Mouse (Mus musculus) CD4-positive naive resting alpha-beta T cell, adult 57 days (primary cell): ENCODE measurements around the gene Gm6040. TPM values are rescaled to one million over a fixed set of nuclear protein-coding genes. Genes with fewer than 3 reads are reported as not detected.

Experiments
- total RNA-seq: library from RNA; stranded (reverse); gene quantifications from one replicate; pipeline ENCODE4 v1.2.4, GENCODE M21; 2023

Gm6040 gene
- not detected for total RNA-seq

DNA sequence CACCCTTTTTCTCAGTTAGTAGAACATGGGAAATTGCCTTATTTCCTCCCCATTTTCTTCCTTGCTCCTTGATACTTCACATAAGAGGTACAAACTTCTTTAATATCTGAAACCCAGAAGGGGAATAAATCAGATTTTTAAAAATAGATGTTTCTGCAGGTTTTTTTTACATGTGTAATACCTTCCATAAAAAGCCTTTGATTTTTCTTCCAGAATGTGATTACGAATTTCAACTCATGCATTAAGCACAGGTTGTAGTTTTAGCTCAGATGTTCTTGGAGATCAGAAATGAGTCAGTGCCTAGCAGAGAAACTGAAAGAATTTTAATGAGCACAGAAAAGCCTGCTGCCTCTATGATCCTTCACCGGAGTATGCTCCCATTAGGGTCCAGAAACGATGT lies at the start of gene Gm6040:
Gm6040 (minus strand) TSS at position 101 of the 400 bp plus-strand sequence.

DNA sequence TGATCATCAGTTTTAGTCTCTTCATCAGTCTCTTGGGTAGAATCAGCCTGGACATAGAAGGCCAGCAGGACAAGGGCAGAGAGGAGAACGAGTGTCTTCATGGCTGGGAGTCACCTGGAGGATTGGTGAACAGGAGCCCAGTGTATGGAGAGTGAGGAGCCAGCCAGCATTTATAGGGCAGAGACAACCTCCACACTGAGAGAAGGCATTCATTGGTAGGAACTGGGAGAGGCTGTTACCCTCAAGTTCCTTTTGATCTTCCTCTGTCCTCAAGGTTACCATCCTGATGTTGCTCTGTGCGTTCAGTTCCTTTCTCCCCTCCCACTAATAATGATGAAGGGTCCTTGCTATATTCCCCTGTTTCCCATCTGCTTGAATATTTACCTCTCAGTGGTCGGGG lies 22.7 kb upstream of the Gm6040 start, which contains the start of gene AY761185:
AY761185 (minus strand) TSS at position 101 of the 400 bp plus-strand sequence.

DNA sequence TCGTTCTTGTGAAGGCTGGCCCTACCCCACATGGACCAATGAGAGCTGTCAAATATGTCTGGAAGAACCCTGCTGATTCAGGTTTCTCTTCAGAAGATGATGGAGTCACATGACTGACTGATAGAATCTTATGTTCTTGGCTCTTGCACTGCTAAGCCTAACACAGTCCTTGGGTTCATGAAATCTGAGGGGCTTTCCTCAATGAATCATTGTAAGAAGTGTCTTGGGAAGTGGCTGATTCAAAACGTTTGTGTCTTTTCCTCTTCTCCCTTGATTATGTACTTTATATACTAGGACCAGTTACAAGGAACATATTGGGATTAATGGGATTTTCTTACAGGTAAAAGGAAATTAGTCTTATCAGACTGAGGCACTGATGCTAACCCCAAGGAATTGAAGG lies 19.3 kb downstream of the Gm6040 start, which contains the start of gene Gm15056:
Gm15056 (minus strand) TSS at position 101 of the 400 bp plus-strand sequence.

DNA sequence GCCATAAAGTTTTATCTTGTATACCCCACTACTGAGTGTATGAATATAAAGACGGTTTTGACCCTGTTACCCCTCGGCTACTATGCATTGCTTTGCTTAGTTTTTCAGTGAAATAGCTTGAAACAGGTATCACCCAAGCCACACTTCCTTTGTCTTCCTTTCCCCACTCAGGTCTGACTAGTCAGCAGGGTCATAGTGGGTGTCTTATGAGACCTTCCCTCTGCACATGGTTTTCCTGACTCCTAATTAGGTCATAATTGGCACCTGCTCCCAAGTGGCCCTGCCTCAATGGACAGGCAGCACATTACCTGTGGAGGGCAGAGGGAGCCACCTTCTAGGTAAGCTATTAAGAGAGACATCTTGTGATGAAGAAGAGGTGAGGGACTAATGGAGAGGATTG lies 29.5 kb downstream of the Gm6040 start, which contains the start of gene Defb33:
Defb33 (plus strand) TSS at position 301 of the 400 bp plus-strand sequence.

Other genes starting within 250 kb of the Gm6040 start
- gene Defb33, start 29.4 kb downstream of the Gm6040 start, total RNA-seq: not detected
- gene Gm15056, start 19.4 kb downstream of the Gm6040 start, total RNA-seq: not detected
- gene AY761185, start 22.6 kb upstream of the Gm6040 start, total RNA-seq: not detected
- not detected for gene Defa21, start 103.5 kb upstream of the Gm6040 start, total RNA-seq
- gene Defa23, start 133.0 kb upstream of the Gm6040 start, total RNA-seq: not detected
- gene Defa35, start 143.0 kb upstream of the Gm6040 start, total RNA-seq: not detected
- gene Defa25, start 162.4 kb upstream of the Gm6040 start, total RNA-seq: not detected
- not detected for gene Gm14851, start 174.0 kb upstream of the Gm6040 start, total RNA-seq
- not detected for gene Defa30, start 212.6 kb upstream of the Gm6040 start, total RNA-seq
- not detected for gene Defa22, start 240.2 kb upstream of the Gm6040 start, total RNA-seq